Mouse (Mus musculus) MN1 (cell line): Measurements from ENCODE around the gene Erp29.
"Not testable (repeated sequence)": the region's sequence is repeated elsewhere in the genome, so short reads cannot be mapped to it uniquely, and the experiment has no call there.

Source experiments
- DNase-seq: peaks from one replicate; pipeline ENCODE4 v3.0.0-alpha.2; 2016; ENCODE audit warnings: low spot score

The Erp29 gene

GRCm38 (mm10) chr5:121452026-121452869, at the start of gene Erp29:
Gene Erp29, minus strand, starts transcription at chr5:121452506.
- peak; percentile 98 for DNase-seq

GRCm38 (mm10) chr5:121501424-121501996, 49.2 kb upstream of the Erp29 start:
- not testable (repeated sequence) for DNase-seq

- DNase-seq = no peak
Observed at GRCm38 (mm10) chr5:121500719-121501118, 48.4 kb upstream of the Erp29 start.

GRCm38 (mm10) chr5:121493305-121493704, 41.0 kb upstream of the Erp29 start:
- DNase-seq = no peak

GRCm38 (mm10) chr5:121484801-121485200, 32.5 kb upstream of the Erp29 start:
- no peak for DNase-seq

- peak; percentile 77 for DNase-seq
Observed at GRCm38 (mm10) chr5:121477680-121478079, 25.4 kb upstream of the Erp29 start.

- DNase-seq = no peak
Observed at GRCm38 (mm10) chr5:121476040-121476439, 23.7 kb upstream of the Erp29 start.

GRCm38 (mm10) chr5:121474610-121475009, 22.3 kb upstream of the Erp29 start:
- no peak for DNase-seq

- no peak for DNase-seq
Observed at GRCm38 (mm10) chr5:121472411-121472810, 20.1 kb upstream of the Erp29 start.

GRCm38 (mm10) chr5:121469566-121469965, 17.3 kb upstream of the Erp29 start:
- no peak for DNase-seq

GRCm38 (mm10) chr5:121463601-121464250, 11.4 kb upstream of the Erp29 start:
- DNase-seq = no peak

GRCm38 (mm10) chr5:121462967-121463366, 10.7 kb upstream of the Erp29 start:
- no peak for DNase-seq

- DNase-seq = no peak
Observed at GRCm38 (mm10) chr5:121462171-121462502, 9.8 kb upstream of the Erp29 start.

- DNase-seq = no peak
Observed at GRCm38 (mm10) chr5:121461339-121462170, 9.2 kb upstream of the Erp29 start.

- no peak for DNase-seq
Observed at GRCm38 (mm10) chr5:121455510-121456265, 3.4 kb upstream of the Erp29 start.

- peak; percentile 18 for DNase-seq
Observed at GRCm38 (mm10) chr5:121454503-121454782, 2.1 kb upstream of the Erp29 start.

- DNase-seq = no peak
Observed at GRCm38 (mm10) chr5:121453743-121454502, 1.6 kb upstream of the Erp29 start.

- no peak for DNase-seq
Observed at GRCm38 (mm10) chr5:121452906-121453305, 600 bp upstream of the Erp29 start.

GRCm38 (mm10) chr5:121451644-121452025, 671 bp downstream of the Erp29 start, which contains the start of gene Tmem116:
Gene Tmem116, plus strand, starts transcription at chr5:121451893.
- DNase-seq = peak; percentile 63

GRCm38 (mm10) chr5:121451203-121451602, 1.1 kb downstream of the Erp29 start:
- DNase-seq = peak; percentile 19

GRCm38 (mm10) chr5:121450476-121450875, 1.8 kb downstream of the Erp29 start:
- DNase-seq = no peak
